Mouse (Mus musculus): ENCODE measurements around the gene Tctex1d4.

Gene Tctex1d4

DNA sequence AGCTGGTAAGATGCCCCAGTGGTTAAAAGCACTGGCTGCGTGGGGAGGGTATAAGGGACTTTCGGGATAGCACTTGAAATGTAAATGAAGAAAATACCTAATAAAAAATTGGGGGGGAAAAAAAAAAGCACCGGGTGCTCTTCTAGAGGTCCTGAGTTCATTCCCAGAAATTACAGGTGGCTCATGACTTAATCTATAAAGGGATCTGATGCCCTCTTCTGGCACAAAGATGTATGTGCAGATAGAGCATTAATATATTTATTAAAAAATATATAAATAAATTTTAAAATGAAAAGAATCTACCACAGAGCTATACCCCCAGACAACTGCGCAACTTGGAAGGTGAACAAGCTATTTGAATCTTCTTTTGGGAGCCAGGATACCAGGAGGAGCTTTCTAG is 14.0 kb downstream of the Tctex1d4 start:
- DNase-seq: no peak

DNA sequence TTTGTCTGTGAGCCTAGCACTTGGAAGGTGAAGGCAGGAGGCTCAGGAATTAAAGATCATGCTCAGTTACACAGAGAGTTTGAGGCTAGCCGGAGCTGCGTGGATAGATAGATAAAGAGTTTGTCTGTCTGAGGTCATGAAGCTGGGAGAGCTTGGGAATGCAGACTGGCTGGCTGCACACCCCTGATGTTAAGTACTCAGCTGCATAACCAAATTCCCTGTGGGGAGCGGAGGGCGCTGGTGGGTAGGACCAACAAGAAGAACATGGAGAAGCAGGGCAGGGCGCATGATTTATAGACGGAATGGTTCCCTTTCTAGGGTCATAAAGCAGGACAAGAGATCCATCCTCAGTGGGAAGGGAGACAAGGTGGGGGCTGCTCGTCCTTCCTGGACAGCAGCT is 16.4 kb downstream of the Tctex1d4 start:
- DNase-seq: no peak

DNA sequence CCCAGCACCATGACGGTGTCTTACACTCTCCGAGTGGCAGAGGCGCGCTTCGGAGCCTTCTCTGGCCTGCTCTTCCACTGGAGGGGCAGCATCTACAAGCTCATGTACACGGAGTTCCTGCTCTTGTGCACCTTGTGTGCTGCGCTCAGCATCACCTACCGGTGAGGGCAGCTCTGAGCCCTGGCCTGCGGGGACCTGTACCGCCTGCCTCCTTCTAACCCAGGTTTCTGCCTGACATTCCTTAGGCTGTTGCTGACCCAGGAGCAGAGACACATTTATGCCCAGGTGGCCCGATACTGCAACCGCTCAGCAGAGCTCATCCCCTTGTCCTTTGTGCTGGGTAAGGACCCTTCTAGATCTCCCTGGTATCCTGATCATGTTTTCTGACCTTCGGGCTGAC is 18.7 kb downstream of the Tctex1d4 start:
- no peak for DNase-seq

DNA sequence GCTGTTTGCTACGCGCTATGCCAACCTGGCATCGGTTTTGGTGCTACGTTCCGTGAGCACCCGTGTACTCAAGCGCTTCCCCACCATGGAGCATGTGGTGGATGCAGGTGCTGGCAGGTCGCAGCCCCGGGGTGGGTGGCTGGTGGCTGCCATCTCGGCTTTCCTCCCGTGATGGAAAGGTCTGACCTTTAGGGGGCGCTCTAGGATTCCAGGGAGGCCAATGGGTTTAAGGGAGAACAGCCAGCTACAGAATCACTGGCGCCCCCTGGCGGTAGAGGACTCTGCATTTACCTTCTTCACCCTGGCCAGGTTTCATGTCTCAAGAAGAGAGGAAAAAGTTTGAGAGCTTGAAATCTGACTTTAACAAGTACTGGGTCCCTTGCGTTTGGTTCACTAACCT is 19.6 kb downstream of the Tctex1d4 start:
- peak; percentile 98 for DNase-seq

DNA sequence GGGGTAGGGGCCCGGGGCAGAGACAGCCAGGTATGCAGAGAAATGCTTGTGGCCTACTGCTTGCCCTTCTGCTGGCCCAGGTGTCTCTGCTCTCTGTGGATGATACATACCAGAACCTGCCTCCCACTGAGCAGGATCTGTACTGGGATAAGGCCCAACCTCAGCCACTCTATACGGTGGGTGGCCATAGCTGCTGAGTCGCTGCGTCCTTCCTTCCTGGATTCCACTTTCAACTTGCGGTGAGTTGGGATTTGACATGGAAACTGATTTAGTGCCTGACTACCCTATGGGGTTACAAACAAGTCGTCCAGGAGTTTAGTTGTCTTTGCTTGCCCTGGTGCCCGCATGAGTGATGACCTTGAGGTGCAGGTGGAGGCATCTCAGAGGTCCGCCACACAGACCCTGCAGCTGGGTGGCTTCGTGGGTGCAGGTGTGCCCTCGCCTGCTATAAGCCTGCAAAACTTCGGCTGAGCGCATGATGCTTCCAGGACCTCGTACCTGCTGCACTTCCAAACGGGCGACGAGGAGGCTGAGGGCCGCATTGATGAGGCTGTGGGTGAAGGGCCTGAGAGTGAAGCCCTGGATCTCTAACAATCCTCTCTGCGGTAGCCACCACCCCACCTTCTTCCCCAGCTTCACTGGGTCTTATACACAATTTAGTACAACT is 21.6 kb downstream of the Tctex1d4 start:
- no peak for DNase-seq

DNA sequence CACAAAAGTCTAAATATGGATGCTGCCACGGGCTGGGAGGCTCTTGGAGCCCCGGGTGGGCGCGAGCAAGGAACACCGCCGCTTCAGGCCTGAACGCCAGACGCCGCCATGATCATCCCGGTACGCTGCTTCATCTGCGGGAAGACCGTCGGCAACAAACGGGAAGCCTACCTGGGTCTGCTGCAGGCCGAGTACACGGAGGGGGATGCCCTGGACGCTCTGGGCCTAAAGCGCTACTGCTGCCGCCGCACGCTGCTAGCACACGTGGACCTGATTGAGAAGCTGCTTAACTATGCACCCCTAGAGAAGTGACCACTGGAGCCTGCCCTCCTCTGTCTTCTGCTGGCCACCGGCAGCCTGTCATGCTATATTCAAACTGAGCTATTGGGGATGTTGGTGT is 22.2 kb downstream of the Tctex1d4 start:
- DNase-seq: no peak

DNA sequence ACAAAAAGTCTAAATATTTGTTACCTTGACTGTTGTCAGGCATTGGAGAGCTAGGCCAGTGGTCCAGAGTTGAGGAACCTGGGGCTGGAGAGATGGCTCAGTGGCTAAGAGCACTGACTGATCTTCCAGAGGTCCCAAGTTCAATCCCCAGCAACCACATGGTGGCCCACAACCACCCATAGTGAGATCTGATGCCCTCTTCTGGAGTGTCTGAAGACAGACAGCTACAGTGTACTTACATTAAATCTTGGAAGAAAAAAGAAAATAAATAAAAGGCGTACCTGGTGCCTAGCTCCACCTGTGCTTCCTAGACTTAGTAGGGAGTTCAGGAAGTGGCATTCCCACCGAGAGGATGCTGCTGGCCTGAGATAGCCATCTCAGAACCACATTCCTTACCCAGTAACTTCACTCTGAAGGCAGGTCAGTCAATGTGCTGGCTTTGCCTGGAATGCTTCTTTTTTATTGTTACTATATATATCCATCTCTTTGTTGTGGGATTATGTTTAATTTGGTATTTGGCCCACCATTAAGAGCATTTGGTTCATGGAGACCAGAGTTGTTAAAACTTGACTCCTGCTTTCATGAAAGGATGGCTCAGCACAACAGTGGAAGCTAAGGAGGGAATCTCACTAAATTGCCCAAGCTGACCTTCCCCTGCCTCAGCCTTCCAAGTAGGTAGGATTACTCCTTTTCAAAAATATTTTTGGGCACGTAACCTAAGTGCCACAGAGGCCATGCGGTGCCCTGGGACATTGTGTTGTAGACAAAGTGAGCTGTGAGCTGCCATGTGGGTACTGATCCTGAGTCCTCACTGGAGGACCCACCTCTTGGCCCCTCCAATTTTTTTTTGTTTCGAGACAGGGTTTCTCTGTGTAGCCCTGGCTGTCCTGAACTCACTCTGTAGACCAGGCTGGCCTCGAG is 23.0 kb downstream of the Tctex1d4 start:
- no peak for DNase-seq

DNA sequence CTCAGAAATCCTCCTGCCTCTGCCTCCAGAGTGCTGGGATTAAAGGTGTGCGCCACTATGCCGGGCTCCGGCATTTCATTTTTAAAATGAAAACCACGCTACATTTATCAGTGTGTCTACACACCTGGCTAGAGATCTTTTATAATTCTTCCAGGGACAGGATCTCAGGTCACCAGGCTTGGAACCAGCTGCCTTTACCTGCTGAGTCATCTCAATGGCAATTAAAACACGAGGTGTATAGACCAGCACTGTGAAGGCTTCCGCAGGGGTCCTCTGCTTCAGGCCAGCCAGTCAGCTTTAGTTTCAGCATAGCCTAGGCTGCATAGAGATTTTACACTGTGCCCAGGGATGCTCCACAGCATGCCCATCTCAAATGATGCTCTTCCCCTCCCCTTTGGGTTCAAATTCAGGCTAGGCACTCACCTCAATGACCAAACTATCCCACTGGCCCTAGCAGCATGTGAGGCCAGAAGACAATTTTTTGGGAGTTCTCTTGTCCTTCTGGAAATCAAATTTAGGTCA is 23.7 kb downstream of the Tctex1d4 start:
- DNase-seq: no peak

DNA sequence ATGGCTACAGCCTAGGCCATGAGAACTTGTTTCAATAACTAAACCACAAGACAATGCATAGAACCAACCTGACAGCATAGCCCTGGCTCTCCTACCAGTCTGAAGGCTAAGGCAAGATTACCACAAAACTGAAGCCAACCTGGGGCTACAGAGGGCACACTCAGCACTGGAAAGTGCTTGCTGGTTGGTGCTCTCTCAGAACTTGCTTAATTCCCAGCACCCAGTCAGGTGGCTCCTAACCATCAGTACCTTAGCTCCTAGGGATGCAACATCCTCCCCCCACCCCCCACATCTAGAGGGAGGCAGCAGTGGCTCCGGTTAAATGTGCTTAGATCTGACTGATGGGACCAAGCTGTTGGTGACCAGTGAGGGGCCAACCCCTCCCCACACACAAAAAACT is 24.8 kb downstream of the Tctex1d4 start:
- DNase-seq: no peak

DNA sequence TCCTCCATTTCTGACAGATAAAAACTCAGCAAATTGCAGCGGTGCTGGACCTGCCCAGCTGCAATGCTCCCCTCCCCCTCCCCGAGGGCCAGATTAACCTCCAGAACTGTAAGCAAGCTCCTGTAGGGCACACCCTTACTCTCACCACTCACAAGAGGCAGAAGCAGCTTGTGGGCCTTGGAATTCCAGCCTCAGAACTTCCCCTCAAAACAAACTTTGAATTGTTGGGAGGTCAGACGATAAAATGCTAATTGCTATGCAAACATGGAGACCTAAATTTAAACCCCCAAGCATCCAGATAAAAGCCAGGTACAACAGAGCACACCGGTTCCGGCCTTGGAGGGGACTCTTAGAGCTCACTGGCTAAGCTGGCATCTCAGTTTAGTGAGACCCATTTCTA is 26.1 kb downstream of the Tctex1d4 start:
- no peak for DNase-seq

DNA sequence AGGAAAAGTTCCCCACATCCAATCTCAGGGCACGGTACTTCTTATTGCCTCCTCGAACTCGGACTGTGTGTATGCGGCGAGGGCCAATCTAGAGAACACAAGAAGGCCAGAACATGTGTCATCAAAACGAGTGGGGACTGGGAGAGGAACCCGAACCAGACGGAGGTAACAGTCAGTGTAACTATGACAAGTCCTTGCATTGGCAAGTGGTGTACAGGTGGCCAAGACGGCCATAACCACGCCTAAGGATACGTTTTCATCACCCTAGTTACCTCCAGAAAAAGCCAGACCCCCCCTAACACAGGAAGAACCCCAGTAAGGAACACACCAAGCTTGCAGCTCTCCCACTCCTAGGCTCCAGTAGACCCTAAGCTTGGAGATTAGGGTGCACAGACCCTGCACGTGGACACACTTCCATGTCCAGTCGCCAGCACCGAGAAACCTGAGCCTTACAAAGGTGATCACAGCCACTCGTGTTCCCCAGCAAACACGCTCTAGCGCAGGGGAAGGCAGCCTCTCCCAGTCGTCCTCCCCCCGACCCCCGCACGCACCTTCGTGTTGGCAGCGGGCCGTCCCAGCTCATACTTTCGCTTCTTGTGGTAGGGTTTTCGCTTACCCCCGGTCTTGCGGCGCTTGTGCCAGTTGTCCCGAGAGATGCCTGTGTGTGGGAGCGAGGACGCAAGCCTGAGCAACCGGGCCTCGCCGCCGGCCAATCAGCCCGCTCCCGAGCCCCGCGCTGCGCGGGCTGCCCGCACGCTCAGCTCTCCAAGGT is 28.6 kb downstream of the Tctex1d4 start:
- DNase-seq: no peak

DNA sequence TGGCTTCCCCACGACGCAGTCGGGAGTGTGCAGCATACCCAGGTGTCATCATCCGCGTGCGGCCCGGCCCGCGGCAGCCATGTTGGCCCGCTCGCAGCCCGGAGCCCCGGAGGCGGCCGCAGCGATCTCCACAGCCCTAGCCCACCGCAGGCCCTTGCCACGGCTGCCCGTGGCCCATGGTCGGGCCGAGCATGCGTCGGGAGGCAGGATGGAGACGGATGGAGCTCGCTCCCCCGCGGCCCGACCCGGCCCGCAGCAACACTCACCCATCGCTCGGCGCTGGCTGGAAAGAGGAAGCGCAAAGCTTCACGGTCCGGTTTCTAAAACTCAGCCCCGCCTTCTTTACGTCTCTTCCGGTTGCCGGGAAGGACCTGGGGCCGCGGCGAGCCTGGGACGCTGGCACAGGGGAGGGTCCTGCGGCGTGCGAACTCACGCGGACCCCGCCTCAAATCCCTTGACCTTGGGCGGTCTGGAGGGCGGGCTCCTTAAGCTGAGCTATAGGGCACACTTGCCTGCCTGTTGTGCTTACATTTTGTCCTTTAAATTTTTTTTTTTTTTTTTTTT is 29.3 kb downstream of the Tctex1d4 start, which contains the start of gene Rps8:
Gene Rps8, minus strand, starts transcription at position 452 of the 564 bp plus-strand sequence.
- peak; percentile 84 to 87 for DNase-seq

DNA sequence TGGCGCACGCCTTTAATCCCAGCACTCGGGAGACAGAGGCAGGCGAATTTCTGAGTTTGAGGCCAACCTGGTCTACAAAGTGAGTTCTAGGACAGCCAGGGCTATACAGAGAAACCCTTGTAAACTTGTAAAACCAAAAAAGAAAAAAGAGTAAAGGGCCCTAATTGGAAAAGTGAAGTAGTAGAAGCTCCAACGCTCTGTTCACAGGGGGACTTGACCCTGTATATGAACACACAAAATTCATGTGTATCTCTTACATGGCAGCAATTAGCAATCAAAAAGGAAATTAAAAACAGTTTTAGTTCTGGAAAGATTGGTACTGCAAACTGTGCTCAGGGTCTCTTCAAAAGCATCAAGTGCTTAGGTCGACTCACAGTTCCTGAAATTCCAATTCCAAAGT is 29.8 kb downstream of the Tctex1d4 start:
- no peak for DNase-seq

DNA sequence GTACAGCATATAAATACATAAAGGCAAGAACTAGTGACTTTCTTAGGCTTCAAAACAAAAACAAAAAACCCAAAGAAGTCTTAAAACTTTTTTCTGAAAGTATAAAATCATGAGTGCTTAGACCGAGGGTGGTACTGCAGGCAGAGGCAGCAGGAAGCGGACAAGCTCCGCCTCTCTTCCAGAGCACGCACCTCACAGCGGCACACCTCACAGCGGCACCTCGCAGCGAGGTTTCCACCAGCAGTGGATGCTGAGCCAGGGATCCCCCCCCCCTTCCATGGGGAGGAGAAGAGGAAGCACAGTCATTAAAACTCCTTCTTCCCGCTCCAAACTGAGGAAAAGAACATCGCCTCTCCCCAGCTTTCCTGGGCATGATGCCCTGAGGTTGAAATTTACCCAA is 33.1 kb downstream of the Tctex1d4 start:
- DNase-seq: no peak

DNA sequence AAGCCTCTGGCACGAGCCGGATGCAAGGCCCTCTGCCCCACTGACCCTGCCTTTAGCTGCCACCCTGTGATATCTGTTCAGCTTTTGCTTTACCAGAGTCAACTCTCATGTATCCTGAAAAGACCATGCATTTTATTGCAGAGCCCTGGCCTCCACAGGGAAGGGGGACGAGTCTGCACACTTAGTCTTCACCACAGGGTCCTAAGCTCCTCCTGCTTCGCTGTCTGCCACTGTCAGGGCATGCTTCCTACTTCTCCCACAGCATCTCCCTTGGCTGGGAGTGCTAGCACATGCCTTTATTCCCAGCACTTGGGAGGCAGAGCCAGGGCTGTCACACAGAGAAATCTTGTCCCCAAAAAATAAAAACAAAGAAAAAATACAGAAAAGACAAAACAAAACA is 34.6 kb downstream of the Tctex1d4 start:
- DNase-seq: no peak

DNA sequence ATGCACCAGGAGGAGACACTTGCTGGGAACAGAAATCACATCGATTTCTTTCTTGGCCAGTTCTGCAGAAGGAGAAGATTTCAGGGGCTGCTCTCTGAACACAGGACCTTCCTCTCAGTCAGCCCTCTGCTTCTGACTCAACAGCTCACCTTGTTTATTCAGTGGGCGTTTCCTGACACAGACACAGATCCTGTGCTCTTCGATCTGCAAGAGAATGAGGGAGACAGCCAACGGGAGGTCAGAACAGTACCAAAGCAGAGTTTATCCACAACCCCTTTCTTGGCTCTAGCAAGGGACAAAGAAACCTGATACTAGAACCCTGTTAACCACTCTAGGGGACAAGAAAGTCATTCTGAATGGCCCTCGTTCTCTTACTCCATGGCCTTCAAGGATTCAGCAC is 43.3 kb downstream of the Tctex1d4 start:
- no peak for DNase-seq

Data from B cell, adult 2 months (primary cell).